Mouse (Mus musculus): ENCODE results near the gene Extl1. TPM values are rescaled to one million over a fixed set of nuclear protein-coding genes. Genes with fewer than 3 reads are reported as not detected.
A peak's percentile ranks its signal among the peaks of the same experiment; 100 is the strongest.

Extl1 gene
- total and polyA plus RNA-seq, 3 experiments, result 3.1 to 4.9 (median 4.4) TPM

- no peak for DNase-seq
Observed at GRCm38 (mm10) chr4:134314081-134314655, 69.5 kb downstream of the Extl1 start.

GRCm38 (mm10) chr4:134312901-134313300 is 70.7 kb downstream of the Extl1 start:
- DNase-seq, result no peak

DNA sequence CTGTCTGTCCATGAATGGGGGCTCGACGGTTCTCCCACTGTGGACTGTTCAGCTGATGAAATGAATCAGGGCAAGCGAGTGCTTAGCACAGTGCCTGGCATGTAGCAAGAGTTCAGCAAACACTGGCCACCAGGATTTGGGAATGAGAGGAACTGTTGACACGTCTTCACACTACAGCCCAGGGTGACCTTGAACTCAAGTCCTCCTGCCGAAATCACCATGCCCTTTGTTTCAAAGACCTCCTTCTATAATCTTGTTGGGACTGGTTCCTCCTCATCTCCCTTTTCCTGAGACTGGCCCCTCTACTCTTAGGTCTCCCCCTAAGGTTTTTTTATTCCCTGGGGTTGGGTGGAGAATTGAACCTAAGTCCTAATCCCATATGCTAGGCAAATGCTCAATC is 71.3 kb downstream of the Extl1 start:
- DNase-seq, result no peak

- DNase-seq, result no peak
Observed at GRCm38 (mm10) chr4:134311784-134312183, 71.9 kb downstream of the Extl1 start.

- DNase-seq, result no peak
Observed at GRCm38 (mm10) chr4:134310656-134311055, 73.0 kb downstream of the Extl1 start.

DNA sequence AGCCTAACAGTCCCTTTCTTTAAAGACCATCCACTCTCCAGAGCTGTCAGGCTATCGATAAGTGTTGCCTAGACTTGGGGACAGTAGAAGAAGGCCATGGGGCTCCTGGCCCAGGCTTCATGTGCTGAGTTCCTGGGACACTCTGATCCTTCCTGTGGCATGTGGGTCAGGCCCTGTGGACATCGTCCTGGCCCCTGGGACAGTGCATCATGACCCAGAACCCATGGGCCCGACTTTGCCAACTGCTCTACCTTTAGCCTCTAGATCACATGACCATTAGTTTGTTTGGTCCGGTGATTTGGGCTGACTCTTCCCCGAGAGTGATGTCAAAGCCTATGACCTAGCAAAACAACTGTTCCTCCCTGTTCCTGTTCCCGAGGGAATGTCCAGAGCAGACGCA is 73.5 kb downstream of the Extl1 start:
- no peak for DNase-seq

- DNase-seq, result peak; percentile 61
Observed at GRCm38 (mm10) chr4:134307367-134308072, 76.1 kb downstream of the Extl1 start.

GRCm38 (mm10) chr4:134306963-134307362 is 76.7 kb downstream of the Extl1 start:
- no peak for DNase-seq

Other genes with a start within 250 kb of the Extl1 start
- 10 to 100 TPM; 14.4 to 17.5 TPM for gene Cep85, start 196.7 kb downstream of the Extl1 start, total RNA-seq (2021)
- gene Cep85, start 196.7 kb downstream of the Extl1 start, polyA plus RNA-seq (2012; rRNA removed), result 27.3 and 36.1 TPM in 2 replicates
- gene Gm7534, start 180.8 kb downstream of the Extl1 start, total RNA-seq (2021), result not detected
- gene Gm7534, start 180.8 kb downstream of the Extl1 start, polyA plus RNA-seq (2012; rRNA removed), result not detected in 2 replicates
- gene Catsper4, start 156.5 kb downstream of the Extl1 start, total RNA-seq (2021), result not detected
- gene Catsper4, start 156.5 kb downstream of the Extl1 start, polyA plus RNA-seq (2012; rRNA removed), result not detected in 2 replicates
- under 1 TPM; 0.31 to 0.66 TPM for gene Cnksr1, start 145.5 kb downstream of the Extl1 start, total RNA-seq (2021)
- gene Cnksr1, start 145.5 kb downstream of the Extl1 start, polyA plus RNA-seq (2012; rRNA removed), result 0.03 and 0.08 TPM in 2 replicates
- not detected for gene E130218I03Rik, start 140.2 kb downstream of the Extl1 start, total RNA-seq (2021)
- gene E130218I03Rik, start 140.2 kb downstream of the Extl1 start, polyA plus RNA-seq (2012; rRNA removed), result 0.09 TPM in 1 of 2 replicates, not detected in the other
- 10 to 100 TPM in 1 of 2 experiments, 1 to 10 TPM in 1; 8.3 to 11.0 TPM for gene Zfp593, start 138.3 kb downstream of the Extl1 start, total RNA-seq (2021)
- gene Zfp593, start 138.3 kb downstream of the Extl1 start, polyA plus RNA-seq (2012; rRNA removed), result 11.1 and 13.0 TPM in 2 replicates
- not detected for gene Gm30191, start 136.9 kb downstream of the Extl1 start, total RNA-seq (2021)
- gene Gm30191, start 136.9 kb downstream of the Extl1 start, polyA plus RNA-seq (2012; rRNA removed), result not detected in 2 replicates
- 1 to 10 TPM; 6.2 to 9.3 TPM for gene Grrp1, start 129.7 kb downstream of the Extl1 start, total RNA-seq (2021)
- gene Grrp1, start 129.7 kb downstream of the Extl1 start, polyA plus RNA-seq (2012; rRNA removed), result 28.5 and 31.8 TPM in 2 replicates
- gene Pdik1l, start 96.0 kb downstream of the Extl1 start, total RNA-seq (2021), result 10 to 100 TPM; 14.7 to 22.3 TPM
- 1.3 TPM in 2 replicates for gene Pdik1l, start 96.0 kb downstream of the Extl1 start, polyA plus RNA-seq (2012; rRNA removed)
- not detected for gene Trim63, start 68.7 kb downstream of the Extl1 start, total RNA-seq (2021)
- 0.06 and 0.11 TPM in 2 replicates for gene Trim63, start 68.7 kb downstream of the Extl1 start, polyA plus RNA-seq (2012; rRNA removed)
- 10 to 100 TPM; 21.2 to 60.8 TPM for gene Slc30a2, start 40.7 kb downstream of the Extl1 start, total RNA-seq (2021)
- gene Slc30a2, start 40.7 kb downstream of the Extl1 start, polyA plus RNA-seq (2012; rRNA removed), result 33.0 and 56.4 TPM in 2 replicates
- 10 to 100 TPM; 12.1 to 18.7 TPM for gene Pafah2, start 12.5 kb upstream of the Extl1 start, total RNA-seq (2021)
- gene Pafah2, start 12.5 kb upstream of the Extl1 start, polyA plus RNA-seq (2012; rRNA removed), result 9.1 and 15.1 TPM in 2 replicates
- 10 to 100 TPM; 28.7 to 31.8 TPM for gene Stmn1, start 84.5 kb upstream of the Extl1 start, total RNA-seq (2021)
- 1.3 and 2.4 TPM in 2 replicates for gene Stmn1, start 84.5 kb upstream of the Extl1 start, polyA plus RNA-seq (2012; rRNA removed)
- 10 to 100 TPM; 30.3 to 78.9 TPM for gene Paqr7, start 112.8 kb upstream of the Extl1 start, total RNA-seq (2021)
- 196 and 204 TPM in 2 replicates for gene Paqr7, start 112.8 kb upstream of the Extl1 start, polyA plus RNA-seq (2012; rRNA removed)
- gene Aunip, start 127.1 kb upstream of the Extl1 start, total RNA-seq (2021), result 1 to 10 TPM in 1 of 2 experiments, under 1 TPM in 1; 0.29 to 1.5 TPM
- 0.10 and 0.16 TPM in 2 replicates for gene Aunip, start 127.1 kb upstream of the Extl1 start, polyA plus RNA-seq (2012; rRNA removed)
- 100 to 1,000 TPM; 124 to 147 TPM for gene Mtfr1l, start 151.5 kb upstream of the Extl1 start, total RNA-seq (2021)
- gene Mtfr1l, start 151.5 kb upstream of the Extl1 start, polyA plus RNA-seq (2012; rRNA removed), result 98.8 and 102 TPM in 2 replicates
- 10 to 100 TPM; 21.9 to 42.5 TPM for gene Selenon, start 168.3 kb upstream of the Extl1 start, total RNA-seq (2021)
- 34.5 and 35.1 TPM in 2 replicates for gene Selenon, start 168.3 kb upstream of the Extl1 start, polyA plus RNA-seq (2012; rRNA removed)

Data from adrenal gland, adult 2 months (tissue).